Mouse (Mus musculus) left cerebral cortex, postnatal 36 days (tissue): ENCODE data around the gene Krt36. TPM values are rescaled to one million over a fixed set of nuclear protein-coding genes. Genes with fewer than 3 reads are reported as not detected.

ENCODE experiments used
- DNase-seq, 2 experiments: peaks; one replicate each; pipeline ENCODE4 v3.0.0; 2021 to 2022; ENCODE audit warnings: low spot score in 2 of 2, mixed read lengths in 1 of 2
- intact Hi-C: fragments of 180-260 bp; cut with DNase I; formaldehyde crosslinking; loops from one replicate; pipeline ENCODE4 v1.15.1; 2025
- total RNA-seq, 2 experiments: library from RNA; stranded (reverse); gene quantifications; 2 replicates each; pipeline ENCODE4 v1.2.3; 2021

Gene Krt36
- not detected for total RNA-seq

GRCm38 (mm10) chr11:100105576-100106122 lies at the start of gene Krt36:
Krt36 (minus strand) TSS chr11:100105626.
- DNase-seq: no peak
- intact Hi-C loops: no loop called here

- intact Hi-C loops: no loop called here
- no peak for DNase-seq
These were observed 43.3 kb upstream of the Krt36 start, which contains the start of gene Krt19 for GRCm38 (mm10) chr11:100148615-100149330. Krt19 (minus strand) TSS chr11:100148665.

GRCm38 (mm10) chr11:100147566-100148353 lies 42.3 kb upstream of the Krt36 start:
- DNase-seq: no peak
- intact Hi-C loops: no loop called here

- DNase-seq: no peak
- intact Hi-C loops: no loop called here
These were observed 40.6 kb upstream of the Krt36 start for GRCm38 (mm10) chr11:100145858-100146560.

GRCm38 (mm10) chr11:100145104-100145503 lies 39.7 kb upstream of the Krt36 start:
- intact Hi-C loops: no loop called here
- DNase-seq: no peak

- no peak for DNase-seq
- intact Hi-C loops: no loop called here
These were observed 35.5 kb upstream of the Krt36 start for GRCm38 (mm10) chr11:100140966-100141365.

GRCm38 (mm10) chr11:100139391-100139790 lies 34.0 kb upstream of the Krt36 start:
- intact Hi-C loops: no loop called here
- DNase-seq: no peak

- intact Hi-C loops: no loop called here
- DNase-seq: no peak
These were observed 33.4 kb upstream of the Krt36 start for GRCm38 (mm10) chr11:100138809-100139208.

GRCm38 (mm10) chr11:100137693-100138092 lies 32.3 kb upstream of the Krt36 start:
- DNase-seq: no peak
- intact Hi-C loops: no loop called here

GRCm38 (mm10) chr11:100136559-100136958 lies 31.1 kb upstream of the Krt36 start:
- DNase-seq: no peak
- intact Hi-C loops: no loop called here

- DNase-seq: no peak
- intact Hi-C loops: no loop called here
These were observed 30.3 kb upstream of the Krt36 start, which contains the start of gene Krt15 for GRCm38 (mm10) chr11:100135731-100136130. Krt15 (minus strand) TSS chr11:100135928.

- no peak for DNase-seq
These were observed 19.5 kb upstream of the Krt36 start for GRCm38 (mm10) chr11:100124901-100125300.

GRCm38 (mm10) chr11:100121466-100121865 lies 16.0 kb upstream of the Krt36 start, which contains the start of gene Krt13:
Krt13 (minus strand) TSS chr11:100121566.
- intact Hi-C loops: no loop called here
- no peak for DNase-seq

More at GRCm38 (mm10) chr11:100124901-100125300, 19.5 kb upstream of the Krt36 start:
- intact Hi-C loops: no loop called here

- no peak for DNase-seq
- intact Hi-C loops: no loop called here
These were observed 14.9 kb upstream of the Krt36 start for GRCm38 (mm10) chr11:100120331-100120730.

GRCm38 (mm10) chr11:100113742-100114029 lies 8.3 kb upstream of the Krt36 start:
- intact Hi-C loops: no loop called here
- no peak for DNase-seq

- no peak for DNase-seq
- intact Hi-C loops: no loop called here
These were observed 7.7 kb upstream of the Krt36 start for GRCm38 (mm10) chr11:100112935-100113741.

- intact Hi-C loops: no loop called here
- no peak for DNase-seq
These were observed 2.6 kb downstream of the Krt36 start for GRCm38 (mm10) chr11:100102693-100103429.

GRCm38 (mm10) chr11:100100391-100100790 lies 5.0 kb downstream of the Krt36 start:
- intact Hi-C loops: no loop called here
- DNase-seq: no peak

GRCm38 (mm10) chr11:100097819-100098218 lies 7.6 kb downstream of the Krt36 start:
- intact Hi-C loops: no loop called here
- no peak for DNase-seq
